Mouse (Mus musculus) heart, adult 2 months (tissue): ENCODE measurements around the gene Gm17581. TPM values are rescaled to one million over a fixed set of nuclear protein-coding genes. Genes with fewer than 3 reads are reported as not detected.

Source experiments
- DNase-seq, 2 experiments: peaks; one replicate each; pipeline ENCODE4 v3.0.0; 2021
- H3K27ac ChIP-seq: fragments of 200-600 bp; 2 replicates; pipeline ENCODE4 v1.8.1; 2022
- H3K27me3 ChIP-seq: fragments of 200-500 bp; 2 replicates; pipeline ENCODE4 v1.6.1; 2012; ENCODE audit warnings: mild to moderate bottlenecking, low read length, inconsistent platforms, mixed read lengths; ENCODE audit not compliant: control insufficient read depth, insufficient read depth
- H3K36me3 ChIP-seq: fragments of 200-500 bp; 2 replicates; pipeline ENCODE4 v1.6.1; 2012; ENCODE audit warnings: low read length, inconsistent platforms; ENCODE audit not compliant: control insufficient read depth, insufficient read depth
- H3K4me1 ChIP-seq: fragments of 200-500 bp; 2 replicates; pipeline ENCODE4 v1.6.1; 2011; ENCODE audit warnings: low read length; ENCODE audit not compliant: control insufficient read depth, insufficient read depth
- H3K4me3 ChIP-seq: fragments of 200-600 bp; 2 replicates; pipeline ENCODE4 v1.8.1; 2022
- H3K79me2 ChIP-seq: fragments of 200-500 bp; replicated peaks from 2 replicates; pipeline ENCODE4 v1.6.1; 2012; ENCODE audit warnings: mild to moderate bottlenecking, inconsistent platforms, low read length, moderate library complexity, mixed read lengths; ENCODE audit not compliant: control insufficient read depth, insufficient read depth
- H3K9ac ChIP-seq: fragments of 200-500 bp; 2 replicates; pipeline ENCODE4 v1.6.1; 2012; ENCODE audit warnings: low read depth, mild to moderate bottlenecking, control low read depth, inconsistent platforms, low read length, mixed read lengths
- CTCF ChIP-seq: fragments of 200-600 bp; IDR thresholded peaks from 2 replicates; pipeline ENCODE4 v1.8.1; 2022; ENCODE audit warnings: antibody characterized with exemption, mild to moderate bottlenecking, moderate library complexity
- EP300 ChIP-seq: fragments of 200-500 bp; IDR thresholded peaks from 2 replicates; pipeline ENCODE4 v1.6.1; 2011; ENCODE audit warnings: low read depth, low read length, control low read depth; ENCODE audit not compliant: insufficient read depth
- POLR2A ChIP-seq: fragments of 200-500 bp; IDR thresholded peaks from 2 replicates; pipeline ENCODE4 v1.6.1; 2011; ENCODE audit warnings: mild to moderate bottlenecking, low read depth, low read length, control low read depth; ENCODE audit not compliant: insufficient read depth
- WGBS: fragments of 180-500 bp; shearing (Covaris S2); methylation state at CpG from one replicate; pipeline ENCODE4 v1.1.7; 2018; 5-methylcytosine and 5-hydroxymethylcytosine counted together
- intact Hi-C: fragments of 180-260 bp; cut with DNase I; formaldehyde crosslinking; loops from one replicate; pipeline ENCODE4 v1.15.1; 2025
- polyA plus RNA-seq: library from polyadenylated mRNA; depleted of rRNA; stranded (reverse); fragments of >200 nt; gene quantifications from 2 replicates; pipeline ENCODE4 v1.2.3, GENCODE M21; 2012; rRNA removed
- total RNA-seq, 2 experiments: library from RNA; stranded (reverse); gene quantifications; 2 replicates each; pipeline ENCODE4 v1.2.3; 2021

The Gm17581 gene
- total and polyA plus RNA-seq, 3 experiments: not detected

DNA sequence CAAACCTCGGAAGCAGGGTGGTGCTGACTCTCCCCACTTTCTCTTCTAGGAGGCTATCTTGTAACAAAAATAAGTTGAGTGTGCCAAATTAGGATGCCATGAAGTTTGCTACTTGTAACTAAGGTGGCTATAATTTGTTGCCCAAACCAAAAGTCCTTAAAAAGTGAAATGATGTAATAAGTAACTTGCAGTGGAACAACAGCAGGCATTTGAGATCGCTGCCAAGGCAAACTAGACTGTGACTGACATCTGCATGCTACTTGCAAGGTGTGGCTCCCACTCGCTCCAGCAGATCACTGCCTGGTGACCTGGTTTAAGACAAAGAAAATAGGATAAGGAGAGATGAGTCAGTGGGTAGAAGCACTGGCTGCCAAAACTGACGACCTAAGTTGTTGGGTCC lies 42.5 kb downstream of the Gm17581 start:
- H3K79me2 ChIP-seq: peaks cover 8% of the 10 kb centered on the region
- DNase-seq: no peak
- intact Hi-C loops: loop anchor here (5.0 to 10.0 kb wide), 2 partner anchors 124 to 252 kb away; partner anchors contain the start of genes BC029722, Gdf5 and Gm15557
- 70% methylated on average over 4 of the region's 4 CpGs for WGBS
- TF ChIP-seq POLR2A: no peak
- TF ChIP-seq EP300: no peak
- no peak for TF ChIP-seq CTCF
- no peak overlapping the region for H3K4me3 ChIP-seq
- no peak overlapping the region for H3K27ac ChIP-seq
- H3K27me3 ChIP-seq: no peaks in the 10 kb centered on the region
- peaks cover 14% of the 10 kb centered on the region for H3K36me3 ChIP-seq
- H3K4me1 ChIP-seq: peaks cover 4% of the 10 kb centered on the region
- H3K9ac ChIP-seq: no peak overlapping the region

- peak; percentile 97 to 99 for DNase-seq
- H3K9ac ChIP-seq: peak within 1 kb of the TSS; percentile 98
- intact Hi-C loops: loop anchor here (1.0 to 10.0 kb wide), 3 partner anchors 37 to 253 kb away; partner anchors contain the start of genes BC029722, Edem2, Gdf5 and Gm15557
- peaks cover 4% of the 10 kb centered on the region for H3K4me1 ChIP-seq
- H3K79me2 ChIP-seq: peaks cover 8% of the 10 kb centered on the region
- H3K4me3 ChIP-seq: peak within 1 kb of the TSS; percentile 96
- H3K27ac ChIP-seq: peak within 1 kb of the TSS; percentile 92
- peaks cover 17% of the 10 kb centered on the region for H3K36me3 ChIP-seq
- no peaks in the 10 kb centered on the region for H3K27me3 ChIP-seq
- WGBS: 1% methylated on average over 68 of the region's 72 CpGs
- TF ChIP-seq EP300 (peak; percentile 61; the same call in 1 of the 2 replicates), POLR2A (peak; percentile 92), CTCF (peak; percentile 97)
Observed at GRCm38 (mm10) chr2:155691723-155692493, 43.8 kb downstream of the Gm17581 start, which contains the start of gene Trpc4ap. TSS of gene Trpc4ap (minus strand) at chr2:155692384.

GRCm38 (mm10) chr2:155691336-155691722 lies 44.3 kb downstream of the Gm17581 start:
- TF ChIP-seq EP300 (no peak), POLR2A (no peak), CTCF (no peak)
- H3K27me3 ChIP-seq: no peaks in the 10 kb centered on the region
- peaks cover 9% of the 10 kb centered on the region for H3K79me2 ChIP-seq
- DNase-seq: no peak
- H3K4me1 ChIP-seq: peaks cover 4% of the 10 kb centered on the region
- H3K4me3 ChIP-seq: peak overlapping the region; percentile 96
- H3K36me3 ChIP-seq: peaks cover 20% of the 10 kb centered on the region
- H3K9ac ChIP-seq: peak overlapping the region; percentile 98
- WGBS: 2% methylated on average over 8 of the region's 8 CpGs
- H3K27ac ChIP-seq: peak overlapping the region; percentile 92
- intact Hi-C loops: loop anchor here (5.0 to 10.0 kb wide), 2 partner anchors 126 to 253 kb away; partner anchors contain the start of genes BC029722, Gdf5 and Gm15557

GRCm38 (mm10) chr2:155689211-155689610 lies 46.5 kb downstream of the Gm17581 start:
- Histone ChIP-seq H3K79me2 (peaks cover 11% of the 10 kb centered on the region), H3K27me3 (no peaks in the 10 kb centered on the region), H3K4me3 (no peak overlapping the region), H3K9ac (no peak overlapping the region), H3K36me3 (peaks cover 20% of the 10 kb centered on the region), H3K4me1 (peaks cover 4% of the 10 kb centered on the region), H3K27ac (no peak overlapping the region)
- WGBS: 78% methylated on average over 4 of the region's 4 CpGs
- intact Hi-C loops: no loop called here
- DNase-seq: no peak
- TF ChIP-seq POLR2A (no peak), CTCF (no peak), EP300 (no peak)

- DNase-seq: no peak
- Histone ChIP-seq H3K4me1 (peaks cover 4% of the 10 kb centered on the region), H3K36me3 (peaks cover 20% of the 10 kb centered on the region), H3K9ac (no peak overlapping the region), H3K79me2 (peaks cover 15% of the 10 kb centered on the region), H3K27me3 (no peaks in the 10 kb centered on the region), H3K4me3 (no peak overlapping the region), H3K27ac (no peak overlapping the region)
- intact Hi-C loops: no loop called here
- TF ChIP-seq POLR2A (no peak), CTCF (no peak), EP300 (no peak)
- WGBS: 91% methylated on average over 11 of the region's 11 CpGs
Observed at GRCm38 (mm10) chr2:155687746-155688145, 47.9 kb downstream of the Gm17581 start.

DNA sequence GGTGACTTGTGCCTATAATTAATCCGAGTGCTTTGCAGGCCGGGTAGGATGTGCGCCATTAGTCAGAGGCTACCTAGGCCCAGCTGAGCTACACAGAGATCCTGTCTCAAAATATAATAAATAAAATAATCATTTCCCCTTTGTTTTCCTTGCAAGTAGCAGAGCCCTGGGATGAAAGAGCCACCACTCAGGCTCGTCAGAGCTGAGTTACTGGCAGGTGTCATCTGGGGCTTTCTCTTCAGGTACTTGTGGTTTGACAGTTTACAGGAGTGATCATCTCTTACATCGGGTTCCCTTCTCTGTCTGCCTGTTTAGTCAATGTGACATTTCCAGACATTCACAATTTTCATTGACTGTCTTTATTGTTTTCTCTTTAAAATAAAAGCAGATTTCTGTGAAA lies 49.1 kb downstream of the Gm17581 start:
- no peaks in the 10 kb centered on the region for H3K27me3 ChIP-seq
- TF ChIP-seq CTCF (no peak), EP300 (no peak), POLR2A (no peak)
- intact Hi-C loops: no loop called here
- no peak overlapping the region for H3K27ac ChIP-seq
- peaks cover 20% of the 10 kb centered on the region for H3K36me3 ChIP-seq
- WGBS: 60% methylated on average over 5 of the region's 5 CpGs
- no peak for DNase-seq
- no peak overlapping the region for H3K4me3 ChIP-seq
- H3K79me2 ChIP-seq: peaks cover 17% of the 10 kb centered on the region
- H3K4me1 ChIP-seq: peaks cover 6% of the 10 kb centered on the region
- H3K9ac ChIP-seq: no peak overlapping the region

Other genes starting within 250 kb of the Gm17581 start
- 10 to 100 TPM; 31.6 to 33.4 TPM for gene Acss2, start 217.9 kb downstream of the Gm17581 start, total RNA-seq
- gene Acss2, start 217.9 kb downstream of the Gm17581 start, polyA plus RNA-seq: 39.8 and 59.2 TPM in 2 replicates
- under 1 TPM; 0.55 to 0.73 TPM for gene Ggt7, start 217.6 kb downstream of the Gm17581 start, total RNA-seq
- 4.4 and 6.0 TPM in 2 replicates for gene Ggt7, start 217.6 kb downstream of the Gm17581 start, polyA plus RNA-seq
- gene Gss, start 143.1 kb downstream of the Gm17581 start, total RNA-seq: 10 to 100 TPM; 13.0 to 14.0 TPM
- gene Gss, start 143.1 kb downstream of the Gm17581 start, polyA plus RNA-seq: 14.0 and 15.3 TPM in 2 replicates
- gene Myh7b, start 124.7 kb downstream of the Gm17581 start, total RNA-seq: 10 to 100 TPM; 28.6 to 43.2 TPM
- gene Myh7b, start 124.7 kb downstream of the Gm17581 start, polyA plus RNA-seq: 38.2 and 41.6 TPM in 2 replicates
- 10 to 100 TPM; 77.0 to 84.9 TPM for gene Trpc4ap, start 43.5 kb downstream of the Gm17581 start, total RNA-seq
- 95.6 and 114 TPM in 2 replicates for gene Trpc4ap, start 43.5 kb downstream of the Gm17581 start, polyA plus RNA-seq
- gene Edem2, start 6.4 kb downstream of the Gm17581 start, total RNA-seq: 1 to 10 TPM; 6.0 to 6.4 TPM
- 14.4 and 16.9 TPM in 2 replicates for gene Edem2, start 6.4 kb downstream of the Gm17581 start, polyA plus RNA-seq
- 1 to 10 TPM; 3.0 to 4.8 TPM for gene Procr, start 15.3 kb upstream of the Gm17581 start, total RNA-seq
- 2.0 and 2.4 TPM in 2 replicates for gene Procr, start 15.3 kb upstream of the Gm17581 start, polyA plus RNA-seq
- not detected for gene Mmp24, start 39.5 kb upstream of the Gm17581 start, total RNA-seq
- 0.06 TPM in 1 of 2 replicates, not detected in the other for gene Mmp24, start 39.5 kb upstream of the Gm17581 start, polyA plus RNA-seq
- 10 to 100 TPM; 25.4 to 28.9 TPM for gene BC029722, start 83.6 kb upstream of the Gm17581 start, total RNA-seq
- gene BC029722, start 83.6 kb upstream of the Gm17581 start, polyA plus RNA-seq: 41.0 and 43.7 TPM in 2 replicates
- 10 to 100 TPM; 51.2 to 52.3 TPM for gene Eif6, start 91.1 kb upstream of the Gm17581 start, total RNA-seq
- 40.1 and 51.4 TPM in 2 replicates for gene Eif6, start 91.1 kb upstream of the Gm17581 start, polyA plus RNA-seq
- gene Fam83c, start 99.0 kb upstream of the Gm17581 start, total RNA-seq: not detected
- not detected in 2 replicates for gene Fam83c, start 99.0 kb upstream of the Gm17581 start, polyA plus RNA-seq
- 100 to 1,000 TPM; 268 to 270 TPM for gene Uqcc1, start 194.4 kb upstream of the Gm17581 start, total RNA-seq
- gene Uqcc1, start 194.4 kb upstream of the Gm17581 start, polyA plus RNA-seq: 144 and 246 TPM in 2 replicates
- not detected for gene Gm15557, start 204.9 kb upstream of the Gm17581 start, total RNA-seq
- not detected in 2 replicates for gene Gm15557, start 204.9 kb upstream of the Gm17581 start, polyA plus RNA-seq
- gene Gdf5, start 209.5 kb upstream of the Gm17581 start, total RNA-seq: not detected
- gene Gdf5, start 209.5 kb upstream of the Gm17581 start, polyA plus RNA-seq: 0.16 TPM in 1 of 2 replicates, not detected in the other
- gene Cep250, start 220.6 kb upstream of the Gm17581 start, total RNA-seq: 1 to 10 TPM; 5.3 to 7.4 TPM
- gene Cep250, start 220.6 kb upstream of the Gm17581 start, polyA plus RNA-seq: 2.8 and 5.0 TPM in 2 replicates